ENCODE assay signal across 26 mouse cellular contexts in the genomic region with DNA sequence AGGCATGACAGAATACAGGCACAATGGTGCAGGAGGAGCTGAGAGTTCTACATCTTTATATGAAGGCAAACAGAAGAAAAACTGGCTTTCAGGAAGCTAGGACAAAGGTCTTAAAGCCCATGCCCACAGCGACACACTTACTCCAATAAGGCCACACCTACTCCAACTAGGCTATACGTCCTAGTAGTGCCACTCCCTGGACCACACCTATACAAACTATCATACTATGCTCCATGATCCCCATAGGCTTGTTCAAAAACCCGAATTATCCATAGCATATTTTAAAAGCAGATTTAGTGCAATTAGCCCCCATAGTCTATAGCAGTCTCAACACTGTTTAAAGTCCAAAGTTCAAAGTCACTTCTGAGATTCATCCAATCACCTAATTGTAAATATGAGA.
"Had no signal": no experiment of that assay in that cellular context is flagged by ENCODE, and none has a peak within 500 bp of the region (broad histone marks: within the 10 kb centered on the region; RNA-seq: fewer than 3 reads in every experiment).

No protein-coding gene starts in this region.

- H3K4me2 ChIP-seq: heart, embryonic 12.5 days; hindbrain, embryonic 12.5 days; hindbrain, embryonic 14.5 days; kidney, embryonic 15.5 days; limb, embryonic 13.5 days; limb, embryonic 15.5 days; liver, embryonic 11.5 days had no signal

- H3K4me3 ChIP-seq: gastrocnemius, adult 2 months; heart, embryonic 10.5 days; heart, embryonic 12.5 days; hindbrain, embryonic 10.5 days; hindbrain, embryonic 12.5 days; kidney, embryonic 15.5 days; layer of hippocampus, adult 2 months; limb, embryonic 13.5 days; limb, embryonic 15.5 days had no signal

- H3K9ac ChIP-seq: heart, embryonic 12.5 days; hindbrain, embryonic 12.5 days; hindbrain, embryonic 14.5 days; kidney, embryonic 15.5 days; limb, embryonic 13.5 days; limb, embryonic 15.5 days; liver, embryonic 14.5 days had no signal

- H3K27me3 ChIP-seq: heart, embryonic 12.5 days; hindbrain, embryonic 12.5 days; kidney, embryonic 15.5 days; limb, embryonic 13.5 days; limb, embryonic 15.5 days had no signal

- H3K4me1 ChIP-seq: heart, embryonic 10.5 days; heart, embryonic 12.5 days; hindbrain, embryonic 10.5 days; hindbrain, embryonic 12.5 days; kidney, embryonic 15.5 days; limb, embryonic 13.5 days; limb, embryonic 15.5 days had no signal

- H3K27ac ChIP-seq: gastrocnemius, adult 2 months; heart, embryonic 10.5 days; hindbrain, embryonic 10.5 days; hindbrain, embryonic 12.5 days; hindbrain, embryonic 14.5 days; kidney, embryonic 15.5 days; kidney, postnatal 0 days; layer of hippocampus, adult 2 months; limb, embryonic 13.5 days; limb, embryonic 15.5 days; liver, embryonic 14.5 days had no signal

- DNase-seq: gastrocnemius, adult 2 months; gastrocnemius, postnatal 10 days; gastrocnemius, postnatal 25 days; heart, adult 18-20 months; heart, postnatal 10 days; heart, postnatal 4 days; kidney, adult 11 months; kidney, adult 2 months; kidney, adult 9 months; kidney, postnatal 14 days; kidney, postnatal 36 days; left cerebral cortex, postnatal 4 days had no signal

- ATAC-seq: hindbrain, embryonic 16.5 days; inflammation-experienced regulatory T-cells, adult 6 months had no signal

- H3K36me3 ChIP-seq: heart, embryonic 10.5 days; heart, embryonic 12.5 days; hindbrain, embryonic 10.5 days; hindbrain, embryonic 12.5 days; kidney, embryonic 15.5 days; limb, embryonic 13.5 days; limb, embryonic 15.5 days had no signal

- H3K9me3 ChIP-seq: heart, embryonic 10.5 days; hindbrain, embryonic 12.5 days; kidney, embryonic 15.5 days; limb, embryonic 15.5 days had no signal
